Mouse (Mus musculus): ENCODE data around the gene Synpo2.

DNA sequence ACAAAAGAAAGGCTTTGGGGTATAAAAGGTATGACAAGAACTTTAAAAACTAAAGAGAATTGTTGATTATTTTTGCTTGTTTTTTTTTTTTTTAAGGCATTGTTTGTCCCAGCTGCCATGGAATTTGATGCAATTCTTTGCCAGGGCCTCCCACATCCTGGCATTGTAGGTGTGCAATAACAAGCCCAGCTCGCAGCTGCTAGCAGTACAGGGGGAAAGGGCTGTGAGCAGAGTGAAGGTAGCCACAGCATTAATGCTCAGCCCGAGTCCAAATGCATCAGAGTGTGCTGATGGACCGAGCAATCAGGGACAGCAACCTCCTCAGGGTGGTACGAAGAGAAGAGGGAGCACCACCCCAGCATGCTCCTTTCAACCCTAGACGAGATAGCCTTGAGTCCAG is 96.3 kb downstream of the Synpo2 start:
- TF ChIP-seq CTCF (IDR thresholded peaks at IDR 0.05; ENCODE audit: low read depth): no peak
- no peak for TF ChIP-seq EP300 (IDR thresholded peaks at IDR 0.05; ENCODE audit: low read depth)

Measured in heart, postnatal 0 days (tissue).